Mouse (Mus musculus) forebrain, embryonic 14.5 days (tissue): Measurements from ENCODE around the gene Olfr362. TPM values are rescaled to one million over a fixed set of nuclear protein-coding genes. Genes with fewer than 3 reads are reported as not detected.
"Not testable (repeated sequence)": the region's sequence is repeated elsewhere in the genome, so short reads cannot be mapped to it uniquely, and the experiment has no call there.

Experiments
- ATAC-seq: fragments of 200-750 bp; cut with Nextera tagmentation; 2 replicates; pipeline ENCODE4 v1.8.0; 2017; ENCODE audit warnings: mild to moderate bottlenecking, moderate library complexity
- DNase-seq: peaks from one replicate; pipeline ENCODE4 v3.0.0-alpha.2; 2015; ENCODE audit warnings: low spot score
- H3K27ac ChIP-seq: fragments of 300-500 bp; sonication (generic); 2 replicates; pipeline ENCODE4 v1.5.1; 2014; ENCODE audit warnings: low read depth, mild to moderate bottlenecking, control low read depth, low read length, moderate library complexity
- H3K27me3 ChIP-seq: fragments of 300-500 bp; sonication (generic); replicated peaks from 2 replicates; pipeline ENCODE4 v1.6.1; 2014; ENCODE audit warnings: low read length, control low read depth, mixed read lengths; ENCODE audit not compliant: control insufficient read depth, insufficient read depth
- H3K36me3 ChIP-seq: fragments of 300-500 bp; sonication (generic); 2 replicates; pipeline ENCODE4 v1.6.1; 2014; ENCODE audit warnings: low read length, control low read depth; ENCODE audit not compliant: control insufficient read depth, insufficient read depth
- H3K4me1 ChIP-seq: fragments of 300-500 bp; sonication (generic); 2 replicates; pipeline ENCODE4 v1.6.1; 2014; ENCODE audit warnings: antibody characterized with exemption, low read length, control low read depth; ENCODE audit not compliant: control insufficient read depth, insufficient read depth
- H3K4me2 ChIP-seq: fragments of 300-500 bp; sonication (generic); 2 replicates; pipeline ENCODE4 v1.6.1; 2014; ENCODE audit warnings: mild to moderate bottlenecking, control low read depth, low read length
- H3K4me3 ChIP-seq: fragments of 300-500 bp; sonication (generic); 2 replicates; pipeline ENCODE4 v1.5.1; 2014; ENCODE audit warnings: low read depth, low read length, control low read depth
- H3K9ac ChIP-seq: fragments of 300-500 bp; sonication (generic); 2 replicates; pipeline ENCODE4 v1.6.1; 2014; ENCODE audit warnings: mild to moderate bottlenecking, low read length, control low read depth, moderate library complexity
- H3K9me3 ChIP-seq: fragments of 300-500 bp; sonication (generic); replicated peaks from 2 replicates; pipeline ENCODE4 v1.6.1; 2016; ENCODE audit warnings: low read length, control low read depth, mixed read lengths; ENCODE audit not compliant: control insufficient read depth
- WGBS: fragments of 180-500 bp; shearing (Covaris S2); extraction: QIAGEN DNeasy Blood & Tissue Kit; methylation state at CpG from one replicate; pipeline ENCODE4 v1.1.7; 2014; 5-methylcytosine and 5-hydroxymethylcytosine counted together
- polyA plus RNA-seq: library from polyadenylated mRNA; unstranded; fragments of >200 nt; fragmentation: Nextera tagmentation; extraction: Ambion mirVana; gene quantifications from 2 replicates; pipeline ENCODE4 v1.2.1, GENCODE M21; 2014

Gene Olfr362
- not detected in 2 replicates for polyA plus RNA-seq

GRCm38 (mm10) chr2:37117810-37118209, at the start of gene Olfr362:
Gene Olfr362 (minus strand): TSS chr2:37117910.
- no peaks in the 10 kb centered on the region for H3K36me3 ChIP-seq
- no peak within 1 kb of the TSS for H3K27ac ChIP-seq
- no peaks in the 10 kb centered on the region for H3K27me3 ChIP-seq
- no peaks in the 10 kb centered on the region for H3K4me1 ChIP-seq
- H3K9me3 ChIP-seq: no peaks in the 10 kb centered on the region
- H3K4me3 ChIP-seq: no peak within 1 kb of the TSS
- H3K9ac ChIP-seq: no peak within 1 kb of the TSS
- no peak for ATAC-seq
- H3K4me2 ChIP-seq: no peak within 1 kb of the TSS
- WGBS: 90% methylated on average over 1 of the region's 1 CpGs
- DNase-seq: no peak

- no peak within 1 kb of the TSS for H3K9ac ChIP-seq
- H3K4me2 ChIP-seq: no peak within 1 kb of the TSS
- H3K27me3 ChIP-seq: no peaks in the 10 kb centered on the region
- 85% methylated on average over 3 of the region's 3 CpGs for WGBS
- H3K4me3 ChIP-seq: no peak within 1 kb of the TSS
- H3K36me3 ChIP-seq: no peaks in the 10 kb centered on the region
- DNase-seq (no peak), ATAC-seq (no peak)
- H3K9me3 ChIP-seq: no peaks in the 10 kb centered on the region
- H3K27ac ChIP-seq: no peak within 1 kb of the TSS
- H3K4me1 ChIP-seq: no peaks in the 10 kb centered on the region
These were observed 21.3 kb upstream of the Olfr362 start, which contains the start of gene Olfr364-ps1 for GRCm38 (mm10) chr2:37139022-37139421. Gene Olfr364-ps1 (plus strand): TSS chr2:37139322.

GRCm38 (mm10) chr2:37089190-37089589, 28.5 kb downstream of the Olfr362 start, which contains the start of gene Olfr361:
Gene Olfr361 (minus strand): TSS chr2:37089290.
- 57% methylated on average over 1 of the region's 1 CpGs for WGBS
- H3K4me3 ChIP-seq: not testable (repeated sequence)

GRCm38 (mm10) chr2:37065446-37065845, 52.3 kb downstream of the Olfr362 start, which contains the start of gene Olfr360:
Gene Olfr360 (plus strand): TSS chr2:37065746.
- no peak within 1 kb of the TSS for H3K4me2 ChIP-seq
- no peak for DNase-seq
- no peaks in the 10 kb centered on the region for H3K27me3 ChIP-seq
- H3K36me3 ChIP-seq: no peaks in the 10 kb centered on the region
- no peaks in the 10 kb centered on the region for H3K4me1 ChIP-seq
- H3K9ac ChIP-seq: no peak within 1 kb of the TSS
- H3K9me3 ChIP-seq: 0 out of 2 replicates have a peak, but pooled peaks cover 3% of the 10 kb centered on the region
- ATAC-seq: no peak
- no peak within 1 kb of the TSS for H3K4me3 ChIP-seq
- H3K27ac ChIP-seq: no peak within 1 kb of the TSS

More at GRCm38 (mm10) chr2:37089190-37089589, 28.5 kb downstream of the Olfr362 start, which contains the start of gene Olfr361:
- not testable (repeated sequence) for H3K27ac ChIP-seq, ATAC-seq, H3K4me2 ChIP-seq, H3K9ac ChIP-seq, DNase-seq, H3K36me3 ChIP-seq, H3K4me1 ChIP-seq, H3K27me3 ChIP-seq, H3K9me3 ChIP-seq

Other genes starting within 250 kb of the Olfr362 start
- not detected in 2 replicates for gene Olfr352, start 249.4 kb downstream of the Olfr362 start, polyA plus RNA-seq
- gene Olfr353, start 225.0 kb downstream of the Olfr362 start, polyA plus RNA-seq: not detected in 2 replicates
- gene Olfr354, start 212.2 kb downstream of the Olfr362 start, polyA plus RNA-seq: not detected in 2 replicates
- not detected in 2 replicates for gene Olfr355, start 189.0 kb downstream of the Olfr362 start, polyA plus RNA-seq
- not detected in 2 replicates for gene Olfr356, start 180.8 kb downstream of the Olfr362 start, polyA plus RNA-seq
- not detected in 2 replicates for gene Olfr357, start 124.1 kb downstream of the Olfr362 start, polyA plus RNA-seq
- gene Olfr358, start 108.6 kb downstream of the Olfr362 start, polyA plus RNA-seq: not detected in 2 replicates
- not detected in 2 replicates for gene Olfr360, start 52.2 kb downstream of the Olfr362 start, polyA plus RNA-seq
- not detected in 2 replicates for gene Olfr361, start 28.6 kb downstream of the Olfr362 start, polyA plus RNA-seq
- not detected in 2 replicates for gene Olfr364-ps1, start 21.4 kb upstream of the Olfr362 start, polyA plus RNA-seq
- gene Olfr365, start 70.3 kb upstream of the Olfr362 start, polyA plus RNA-seq: not detected in 2 replicates
- not detected in 2 replicates for gene Olfr366, start 93.7 kb upstream of the Olfr362 start, polyA plus RNA-seq
- not detected in 2 replicates for gene Olfr368, start 208.6 kb upstream of the Olfr362 start, polyA plus RNA-seq
- 81.9 and 84.5 TPM in 2 replicates for gene Pdcl, start 241.4 kb upstream of the Olfr362 start, polyA plus RNA-seq